In genomic region chr6:87790779-87791480, GRCm38 (mm10) we compare ENCODE assay signal across 9 mouse cellular contexts. TPM values are rescaled to one million over a fixed set of nuclear protein-coding genes. Genes with fewer than 3 reads are reported as not detected.
DNase-seq lines count a peak whose midpoint lies in the region; ATAC-seq and TF ChIP-seq lines count a peak whose summit lies in the region.
"Had no signal": no experiment of that assay in that cellular context is flagged by ENCODE, and none has a peak within 500 bp of the region (broad histone marks: within the 10 kb centered on the region; RNA-seq: fewer than 3 reads in every experiment).

No protein-coding gene starts in this region.

- intact Hi-C loops in heart, adult 2 months (cut with DNase I), result no loop called here

- no peak overlapping the region for H3K4me3 ChIP-seq in heart, adult 2 months

- no peak overlapping the region for H3K27ac ChIP-seq in heart, adult 2 months

- WGBS in heart, adult 2 months, result 56% methylated on average over 7 of the region's 7 CpGs

- H3K4me1 ChIP-seq in heart, adult 2 months (ENCODE audit: control insufficient read depth, insufficient read depth, low read length), result peaks cover 4% of the 10 kb centered on the region

- no peak for TF ChIP-seq POLR2A in heart, adult 2 months (IDR thresholded peaks at IDR 0.05; ENCODE audit: insufficient read depth, low read depth, low read length)

- no peak overlapping the region for H3K9ac ChIP-seq in heart, adult 2 months (ENCODE audit: low read depth, low read length)

- peak; percentile 94 for DNase-seq in heart, adult 11 months
- no peak for DNase-seq in heart, adult 2 months
- DNase-seq in c-Kit-positive CD71-positive TER-119-negative erythroid progenitor cells, embryonic 14.5 days (ENCODE audit: low read depth), result peak; percentile 86
- peak; percentile 98 for DNase-seq in liver
- DNase-seq in spleen, postnatal 10 days (ENCODE audit: low spot score in 2 of 2), result peak; percentile 84 to 95
- DNase-seq in Muller cell, postnatal 12 days (ENCODE audit: inconsistent ontology term), result no peak
- no peak for DNase-seq in frontal cortex, postnatal 14 days (ENCODE audit: low spot score in 2 of 2)

- H3K36me3 ChIP-seq in heart, adult 2 months (ENCODE audit: control insufficient read depth, insufficient read depth, low read length), result no peaks in the 10 kb centered on the region

- H3K79me2 ChIP-seq in heart, adult 2 months (replicated peaks; ENCODE audit: control insufficient read depth, insufficient read depth, low read length), result no peaks in the 10 kb centered on the region

- no peak for ATAC-seq in frontal cortex, adult (ENCODE audit: low TSS enrichment)

- no peaks in the 10 kb centered on the region for H3K27me3 ChIP-seq in heart, adult 2 months (ENCODE audit: control insufficient read depth, insufficient read depth, low read length)
- H3K27me3 ChIP-seq: CH12.LX had no signal

- TF ChIP-seq CTCF in heart, adult 2 months (IDR thresholded peaks at IDR 0.05), result no peak

- TF ChIP-seq EP300 in heart, adult 2 months (IDR thresholded peaks at IDR 0.05; ENCODE audit: insufficient read depth, low read depth, low read length), result no peak

RNA-seq across cellular contexts. Expression of gene Gp9, which starts 13.1 kb away (rescaled TPM):
- total RNA-seq in heart, adult 2 months (2021), result 1 to 10 TPM in 1 of 2 experiments, under 1 TPM in 1; 0.94 to 5.8 TPM
- 2.6 and 9.9 TPM in 2 replicates for polyA plus RNA-seq in heart, adult 2 months (2012; rRNA removed)
- total RNA-seq: CH12.LX had no signal

RNA-seq across cellular contexts. Expression of gene Rab43, which starts 21.0 kb away (rescaled TPM):
- total RNA-seq in heart, adult 2 months (2021), result 10 to 100 TPM; 11.1 to 11.6 TPM
- 12.2 and 17.6 TPM in 2 replicates for polyA plus RNA-seq in heart, adult 2 months (2012; rRNA removed)

RNA-seq across cellular contexts. Expression of gene Gm45140, which starts 44.7 kb away (rescaled TPM):
- 1 to 10 TPM in 1 of 2 experiments, under 1 TPM in 1; 0.23 to 1.4 TPM for total RNA-seq in heart, adult 2 months (2021)
- 0.16 and 0.79 TPM in 2 replicates for polyA plus RNA-seq in heart, adult 2 months (2012; rRNA removed)

RNA-seq across cellular contexts. Expression of gene Isy1, which starts 47.7 kb away (rescaled TPM):
- total RNA-seq in heart, adult 2 months (2021), result 10 to 100 TPM; 22.3 to 22.8 TPM
- 7.3 and 15.1 TPM in 2 replicates for polyA plus RNA-seq in heart, adult 2 months (2012; rRNA removed)

RNA-seq across cellular contexts. Expression of gene Cnbp, which starts 60.0 kb away (rescaled TPM):
- total RNA-seq in heart, adult 2 months (2021), result 100 to 1,000 TPM; 303 to 355 TPM
- 201 and 451 TPM in 2 replicates for polyA plus RNA-seq in heart, adult 2 months (2012; rRNA removed)

Comparison
In these comparisons a context has a peak if more than half of its experiments do, and no peak if none do; other contexts are left out.
1. DNase-seq: peak in heart, adult 11 months (single experiment), c-Kit-positive CD71-positive TER-119-negative erythroid progenitor cells, embryonic 14.5 days (single experiment), liver (single experiment) and spleen, postnatal 10 days (2 of 2); none in heart, adult 2 months (0 of 2), Muller cell, postnatal 12 days (single experiment) and frontal cortex, postnatal 14 days (0 of 2).